Mouse (Mus musculus) CD4-positive helper T cell, adult 2 months (primary cell): Measurements from ENCODE around the gene Psmb1.
"Not testable (repeated sequence)": the region's sequence is repeated elsewhere in the genome, so short reads cannot be mapped to it uniquely, and the experiment has no call there.

Source experiments
- DNase-seq: peaks from one replicate; pipeline ENCODE4 v3.0.0-alpha.2; 2012; ENCODE audit warnings: low read depth, missing footprints, low spot score

Psmb1 gene

DNA sequence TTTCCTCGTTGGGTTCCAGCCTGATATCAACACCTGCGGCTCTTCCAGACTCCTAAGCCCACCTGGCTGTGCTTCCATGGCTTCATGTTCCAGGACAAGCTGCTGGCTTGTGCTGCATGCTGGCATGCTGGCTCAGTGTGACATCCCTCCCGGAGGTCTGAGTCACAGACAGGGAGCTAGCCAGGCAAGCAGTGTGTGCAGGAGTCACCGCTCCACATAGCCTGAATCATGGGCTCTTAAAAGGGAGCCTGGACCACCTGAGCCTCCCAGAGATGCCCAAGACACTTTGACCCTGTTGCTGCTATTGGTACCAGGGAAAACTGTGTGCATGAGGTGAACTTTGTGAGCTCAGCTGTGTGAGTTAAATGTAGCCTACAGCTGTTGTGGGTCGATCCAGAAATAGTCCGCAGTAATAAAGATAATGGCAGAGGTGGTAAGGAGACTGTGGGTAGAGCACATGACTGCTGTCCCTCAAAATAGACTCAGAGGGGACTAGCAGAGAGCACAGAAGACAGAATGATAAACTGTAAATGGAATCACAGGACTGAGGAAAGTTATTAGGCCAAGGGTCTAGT is 37.5 kb downstream of the Psmb1 start:
- no peak for DNase-seq

DNA sequence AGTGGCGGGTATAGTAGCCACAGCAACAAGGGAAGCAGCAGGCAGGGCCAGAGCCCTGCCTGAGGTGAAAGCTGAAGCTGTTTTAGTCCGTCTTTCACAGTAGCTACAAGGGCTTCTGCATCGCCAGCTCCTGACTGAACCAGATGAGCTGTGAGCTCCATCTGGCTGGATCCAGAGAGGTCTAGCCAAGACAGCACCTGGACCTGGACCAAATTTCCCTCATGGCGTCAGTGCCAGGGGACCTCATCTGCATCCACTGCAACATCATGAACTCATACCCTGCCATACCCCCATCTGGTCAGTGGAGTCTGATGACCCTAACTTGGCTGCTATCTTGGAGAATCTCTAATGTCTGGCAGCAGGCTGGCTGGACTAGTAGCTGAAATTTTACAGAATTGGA is 39.8 kb downstream of the Psmb1 start:
- no peak for DNase-seq

DNA sequence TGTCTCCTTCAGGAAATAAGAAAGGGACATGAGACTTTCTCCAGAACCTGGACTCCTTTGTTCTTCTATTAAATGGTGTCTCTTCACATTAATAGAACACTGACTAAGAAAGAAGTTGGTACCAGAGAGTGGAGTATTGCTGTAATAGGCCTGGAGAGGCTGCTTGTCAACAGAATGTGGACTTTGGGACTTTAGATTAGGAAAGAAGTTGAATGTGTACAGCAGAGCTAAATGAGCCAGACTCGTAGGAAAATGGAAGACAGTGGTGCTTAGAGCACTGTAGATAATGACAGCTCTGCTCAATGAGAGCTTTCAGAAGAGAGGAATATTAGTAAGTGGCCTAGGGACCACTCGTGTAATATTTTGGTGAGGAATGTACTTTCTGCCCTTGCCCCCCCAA is 43.0 kb downstream of the Psmb1 start:
- DNase-seq = no peak

DNA sequence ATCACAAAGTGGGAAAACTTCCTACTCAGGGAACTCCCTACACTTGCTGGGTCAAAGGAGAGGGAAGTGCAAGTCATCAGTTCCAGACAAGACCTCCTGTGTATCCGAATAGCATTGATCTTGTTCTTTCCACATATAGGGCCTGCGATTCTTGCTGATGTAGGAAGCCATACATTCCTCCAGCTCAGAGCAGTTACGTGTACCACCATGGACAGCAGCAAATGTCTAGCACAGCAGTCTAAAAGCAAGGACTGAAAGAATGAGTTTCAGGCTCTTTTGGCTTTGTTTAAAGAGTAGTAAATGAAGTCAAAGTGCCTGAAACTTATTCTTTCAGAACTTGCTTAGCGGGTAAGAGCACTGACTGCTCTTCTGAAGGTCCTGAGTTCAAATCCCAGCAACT is 44.3 kb downstream of the Psmb1 start:
- no peak for DNase-seq

DNA sequence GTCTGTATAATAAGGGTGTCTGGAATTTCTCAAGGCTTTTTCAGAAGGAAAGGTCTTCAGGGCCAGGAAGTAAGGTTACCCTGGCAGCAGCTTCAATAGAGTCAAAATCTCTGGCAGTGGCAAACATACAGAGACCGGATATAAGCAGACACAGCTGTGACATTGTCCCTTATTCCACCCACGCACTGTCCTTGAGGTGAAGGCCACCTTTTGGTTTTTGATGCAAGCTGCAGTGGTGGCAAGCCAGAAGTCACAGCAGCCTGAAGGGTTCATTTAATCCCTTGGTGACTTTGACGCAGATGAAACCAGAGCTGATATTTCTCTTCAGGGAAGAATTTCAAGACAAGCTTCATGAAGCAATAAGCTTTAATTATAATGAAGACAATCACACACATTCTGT is 49.9 kb downstream of the Psmb1 start:
- no peak for DNase-seq

DNA sequence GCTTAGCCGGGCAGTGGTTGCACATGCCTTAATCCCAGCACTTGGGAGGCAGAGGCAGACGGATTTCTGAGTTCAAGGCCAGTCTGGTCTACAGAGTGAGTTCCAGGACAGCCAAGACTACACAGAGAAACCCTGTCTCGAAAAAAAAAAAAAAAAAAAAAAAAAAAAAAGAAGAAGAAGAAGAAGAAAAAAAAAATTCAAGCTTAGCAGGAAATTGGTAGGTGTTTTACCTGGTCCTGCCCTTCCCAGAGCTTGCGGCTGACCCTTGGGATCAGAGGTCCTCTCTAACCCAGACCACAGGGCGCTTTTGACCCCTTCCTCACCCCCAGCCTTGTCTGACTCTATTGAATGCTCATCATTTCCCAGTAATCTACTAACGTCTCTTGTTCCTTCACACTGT is 50.4 kb downstream of the Psmb1 start:
- DNase-seq = not testable (repeated sequence)

DNA sequence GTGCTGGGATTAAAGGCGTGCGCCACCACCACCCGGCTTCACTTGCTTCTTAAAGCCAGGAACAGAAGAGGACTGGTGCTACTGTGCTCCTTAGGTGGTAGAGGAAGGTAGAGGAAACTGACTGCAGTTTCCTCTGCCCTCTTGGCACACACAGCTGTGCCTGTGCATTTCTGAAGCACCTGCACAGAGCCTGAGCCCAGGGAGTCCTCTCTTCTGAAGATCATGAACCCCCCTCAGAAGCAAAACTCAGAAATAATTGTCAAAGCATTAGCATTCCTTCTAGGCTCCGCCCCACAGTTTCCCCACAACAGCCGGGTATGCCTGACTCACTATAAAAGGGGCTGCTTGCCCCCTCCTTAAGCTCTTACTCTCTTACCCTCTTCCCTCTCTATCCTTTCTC is 51.7 kb downstream of the Psmb1 start:
- no peak for DNase-seq

DNA sequence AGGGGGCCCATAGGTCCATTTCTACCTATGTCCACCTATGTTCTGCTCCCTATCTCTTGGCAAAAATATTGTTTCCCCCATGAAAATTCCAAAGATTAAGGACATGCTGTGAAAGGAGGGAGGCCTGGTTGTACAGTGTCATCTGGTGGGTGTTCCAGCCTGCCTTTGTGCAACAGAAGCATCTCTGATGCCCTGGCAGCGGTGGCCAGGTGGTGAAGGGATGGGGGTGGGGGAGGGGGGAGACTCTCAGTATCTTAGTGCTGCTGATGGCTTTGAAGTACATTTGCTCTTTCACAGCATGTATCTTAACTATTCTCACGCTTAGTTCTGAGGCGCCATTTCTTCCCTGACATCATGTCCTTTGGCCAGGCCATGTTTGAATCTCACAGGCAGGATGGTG is 54.1 kb downstream of the Psmb1 start:
- DNase-seq = no peak

DNA sequence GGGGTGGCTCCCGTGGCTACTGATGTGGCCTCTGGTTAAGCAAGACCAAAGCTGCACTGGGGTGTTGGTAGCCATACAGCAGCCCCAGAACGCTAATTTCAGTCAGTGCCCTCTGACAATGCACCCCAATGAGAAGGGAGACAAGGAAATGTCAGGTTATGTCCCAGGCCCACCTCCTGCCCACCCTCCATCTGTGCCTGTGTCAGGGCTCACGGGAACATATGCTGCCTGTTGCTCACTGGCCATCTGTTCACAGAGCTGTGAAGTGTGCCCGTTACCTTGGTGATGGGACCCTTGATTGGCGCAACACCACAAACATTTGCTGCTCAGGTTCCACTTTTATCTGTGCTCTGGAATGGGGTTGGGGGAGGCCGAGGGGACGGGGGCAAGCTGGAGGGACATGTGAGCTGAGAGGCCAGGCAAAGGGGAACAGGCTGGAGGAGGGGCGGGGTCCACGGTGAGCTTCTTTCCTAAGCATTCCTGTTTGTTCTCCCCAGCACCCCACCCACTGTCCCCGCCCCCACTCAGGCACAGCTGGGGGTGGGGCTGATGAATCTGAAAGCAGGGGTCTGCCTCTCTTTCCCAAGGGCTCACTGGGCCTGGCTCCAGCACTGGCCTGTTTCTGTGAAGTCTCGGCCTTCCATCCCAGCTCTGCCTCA is 59.0 kb downstream of the Psmb1 start:
- no peak for DNase-seq

DNA sequence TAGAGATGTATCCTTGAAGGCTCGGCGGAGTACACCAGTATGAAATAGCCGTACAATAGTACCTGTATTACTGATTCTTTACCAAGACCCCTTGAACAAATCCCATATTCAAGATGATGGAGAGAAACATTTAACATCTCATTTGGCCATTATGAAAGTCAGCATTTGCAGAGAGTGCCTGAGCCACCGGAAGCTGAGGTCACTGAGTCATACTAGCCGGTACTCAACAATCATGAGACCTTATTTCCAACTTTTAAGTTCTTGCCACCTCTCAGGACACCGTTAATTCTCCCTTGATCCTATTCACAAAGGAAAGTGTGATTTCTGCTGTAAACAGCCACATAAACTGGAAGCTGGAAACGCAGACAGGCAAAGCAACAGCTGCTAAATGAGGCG is 59.5 kb downstream of the Psmb1 start:
- DNase-seq = no peak

DNA sequence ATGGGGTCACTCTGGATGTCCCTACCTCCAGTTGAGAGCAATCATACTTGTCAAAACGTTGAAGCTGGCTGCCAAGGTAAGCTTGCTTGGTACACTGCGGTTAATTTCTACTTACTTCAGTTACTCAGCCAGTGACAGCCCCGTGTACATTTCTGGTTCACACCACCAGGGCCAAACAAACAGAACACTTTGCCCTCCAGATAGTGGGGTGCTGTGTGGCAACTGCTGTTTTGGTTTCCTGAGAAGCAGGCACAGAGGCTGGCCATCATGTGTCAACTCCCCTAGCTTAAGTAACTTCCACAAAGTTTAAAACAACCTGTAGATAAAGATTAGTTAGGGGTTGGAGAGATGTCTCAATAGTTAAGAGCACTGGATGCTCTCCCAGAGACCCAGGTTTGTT is 64.8 kb downstream of the Psmb1 start:
- no peak for DNase-seq

DNA sequence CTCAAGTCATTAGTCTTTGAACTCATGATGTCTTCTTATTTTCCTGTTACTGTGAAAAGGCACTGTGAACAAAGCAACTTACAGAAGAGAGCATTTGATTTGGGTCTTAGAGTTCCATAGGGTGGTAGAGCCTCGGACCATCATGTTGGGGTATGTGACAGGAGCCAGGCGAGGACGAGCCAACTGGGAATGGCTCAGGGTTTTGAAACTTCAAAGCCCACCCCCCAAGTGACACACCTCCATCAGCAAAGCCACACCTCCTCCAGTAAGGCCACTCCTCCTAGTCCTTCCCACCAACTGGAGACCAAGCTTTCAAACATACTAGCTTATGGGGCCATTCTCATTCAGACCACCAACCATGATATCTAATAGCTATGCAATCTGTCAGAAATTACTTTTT is 67.5 kb downstream of the Psmb1 start:
- no peak for DNase-seq

DNA sequence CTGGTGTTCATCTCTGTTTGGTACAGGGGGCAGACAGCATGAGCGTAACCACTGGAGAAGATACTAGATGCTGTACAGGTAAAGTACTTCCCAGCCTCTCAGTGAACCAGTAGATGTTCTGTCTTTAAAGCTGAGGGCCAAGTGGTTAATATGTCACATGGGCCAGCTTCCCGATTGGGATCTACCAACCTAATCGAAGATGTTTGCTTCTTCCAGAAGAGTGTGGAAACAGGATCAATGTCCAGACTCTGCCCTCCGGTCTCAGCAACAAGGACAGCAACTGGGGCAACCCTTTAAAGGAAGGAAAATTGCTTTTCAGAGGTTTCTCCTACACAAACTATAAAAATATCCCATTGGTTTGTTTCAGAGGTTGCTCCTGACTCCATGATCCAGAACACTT is 68.0 kb downstream of the Psmb1 start:
- DNase-seq = no peak

DNA sequence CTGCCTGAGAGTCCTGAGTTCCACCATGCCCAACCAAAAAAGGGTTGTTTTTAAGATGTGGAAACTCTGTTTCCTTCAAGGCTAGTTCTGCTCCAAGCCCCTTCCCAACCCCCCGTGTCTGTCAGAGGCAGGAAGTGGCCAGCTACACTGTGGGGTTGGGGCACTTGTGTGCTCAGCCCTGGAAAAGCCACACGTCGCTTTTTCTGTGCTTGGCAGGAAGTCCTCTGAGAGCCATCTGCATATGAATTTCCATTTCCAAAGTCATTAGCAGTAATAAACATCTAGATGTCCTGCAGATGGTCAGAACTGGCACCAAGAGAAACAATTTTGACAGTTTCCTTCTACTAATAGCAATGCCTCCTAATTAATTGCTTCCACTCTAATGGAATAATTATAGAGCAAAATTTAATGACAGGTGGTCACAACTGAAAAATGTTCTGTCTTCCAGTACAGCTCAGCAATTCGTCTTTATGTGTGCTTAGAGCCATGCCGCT is 68.5 kb downstream of the Psmb1 start:
- no peak for DNase-seq

DNA sequence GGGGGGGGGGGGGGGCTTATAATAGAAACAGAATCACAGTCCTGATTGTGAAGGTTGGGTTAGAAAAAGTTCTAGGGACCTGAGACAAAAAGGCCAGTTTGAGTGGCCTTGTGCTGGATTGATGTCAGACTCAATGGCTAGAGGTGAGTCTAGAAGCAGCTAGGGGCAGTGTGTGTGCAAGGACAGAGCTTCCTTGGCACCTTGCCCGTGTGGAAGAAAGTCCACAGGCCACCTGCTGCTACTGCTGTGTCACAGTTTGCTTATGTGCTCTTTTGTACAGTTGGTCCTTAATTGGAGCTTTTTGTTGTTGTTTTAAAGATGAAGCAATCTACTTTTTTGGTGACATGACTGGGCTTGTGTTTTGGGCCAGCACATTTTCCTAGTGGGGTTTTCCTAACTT is 69.6 kb downstream of the Psmb1 start:
- no peak for DNase-seq

DNA sequence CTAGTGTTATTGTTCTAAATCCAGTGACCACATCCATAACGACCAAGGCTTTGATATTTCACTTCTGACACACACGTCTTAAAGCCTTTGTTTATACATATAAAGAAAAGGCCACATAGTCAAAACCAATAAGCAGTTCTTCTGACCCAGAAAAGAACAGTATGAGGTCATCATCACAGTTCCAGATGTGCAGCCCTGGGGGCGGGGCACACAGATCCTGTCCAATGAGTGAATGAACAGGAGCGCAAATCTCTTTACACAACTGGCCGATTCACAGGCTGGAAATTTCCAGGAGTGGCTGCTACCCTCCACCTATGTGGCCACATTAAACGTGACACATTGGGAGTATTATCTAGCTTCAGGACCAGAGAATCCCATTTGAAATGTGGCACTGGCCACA is 70.1 kb downstream of the Psmb1 start:
- no peak for DNase-seq

DNA sequence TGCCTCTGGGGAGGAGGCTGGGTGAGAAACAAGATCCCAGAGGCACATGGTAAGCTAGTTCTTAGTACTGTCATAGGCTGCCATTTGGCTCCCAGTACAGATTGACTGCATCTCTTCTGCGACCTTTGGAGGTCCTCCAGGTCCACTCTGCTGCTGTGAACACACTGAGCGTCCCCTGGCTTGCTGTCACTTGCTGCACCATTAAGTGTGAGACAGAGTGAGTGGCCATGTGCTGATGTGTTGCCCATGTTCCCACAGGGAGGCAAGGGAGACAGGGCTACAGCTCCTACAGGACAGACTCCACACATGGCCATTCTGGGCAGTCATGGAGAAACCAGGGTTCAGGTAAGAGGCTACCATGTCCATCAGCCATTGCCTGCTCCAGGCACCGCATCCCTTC is 73.6 kb downstream of the Psmb1 start:
- DNase-seq = no peak
